Mouse (Mus musculus): ENCODE measurements at regions not wholly inside any gene's neighbourhood (a gene's known extent, or its start where the extent isn't known, plus 50 kb on each side); places are given as distances from the start of the nearest gene placed in this dataset.
"Not testable (repeated sequence)": the region's sequence is repeated elsewhere in the genome, so short reads cannot be mapped to it uniquely, and the experiment has no call there.

DNA sequence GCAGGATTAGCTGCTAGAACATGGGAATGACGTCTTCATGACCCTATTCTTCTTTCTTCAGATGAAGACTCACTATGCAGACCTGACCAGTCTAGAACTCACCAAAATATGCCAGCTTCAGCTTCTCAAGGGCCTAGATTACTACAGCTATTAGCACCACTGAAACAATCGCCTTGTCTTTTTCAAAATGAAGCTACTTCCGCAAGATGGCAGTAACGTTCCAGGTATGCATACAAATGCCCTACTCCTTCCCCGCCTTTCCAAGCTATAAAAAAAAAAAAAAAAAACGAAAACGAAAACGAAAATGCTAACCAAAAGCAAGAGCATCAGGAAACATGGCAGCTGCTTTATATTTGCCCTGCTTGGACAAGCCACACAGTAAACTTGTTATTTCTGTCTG is 192.6 kb upstream of the Olfr1324 start:
- TF ChIP-seq GATA1 (IDR thresholded peaks at IDR 0.05; ENCODE audit: borderline replicate concordance, low read length): no peak
- TF ChIP-seq FLI1 (IDR thresholded peaks at IDR 0.05; ENCODE audit: low read length): no peak
- Histone ChIP-seq H3K36me3 (replicated peaks; ENCODE audit: low read length) (peaks cover 33% of the 10 kb centered on the region), H3K9me3 (no peaks in the 10 kb centered on the region), H3K27me3 (replicated peaks) (no peaks in the 10 kb centered on the region), H3K4me3 (replicated peaks) (no peak overlapping the region), H3K4me1 (peaks cover 39% of the 10 kb centered on the region)

DNA sequence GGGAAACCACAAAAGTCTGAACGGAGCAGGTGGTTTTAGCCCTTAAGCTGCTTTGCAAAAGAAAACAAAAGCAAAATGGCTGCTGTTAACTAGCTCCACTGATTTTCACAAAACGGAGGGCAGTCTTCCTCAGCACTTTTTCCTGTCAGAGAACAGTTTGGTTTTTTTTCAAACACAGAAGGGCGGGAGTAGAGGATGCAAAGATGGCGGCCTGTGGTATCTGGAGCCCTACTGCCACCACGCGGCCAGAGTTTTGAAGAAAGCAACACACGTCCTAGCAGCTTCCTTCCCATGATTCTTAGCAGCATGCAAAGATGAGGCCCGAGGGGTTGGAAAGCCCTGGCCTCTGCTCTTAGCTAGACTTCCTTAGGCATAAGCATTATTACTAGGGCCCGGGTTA is 191.6 kb upstream of the Olfr1324 start:
- no peak for TF ChIP-seq FLI1 (IDR thresholded peaks at IDR 0.05; ENCODE audit: low read length)
- TF ChIP-seq GATA1 (IDR thresholded peaks at IDR 0.05; ENCODE audit: borderline replicate concordance, low read length): no peak
- H3K4me1 ChIP-seq: peaks cover 45% of the 10 kb centered on the region
- H3K4me3 ChIP-seq (replicated peaks): peak overlapping the region; percentile 64
- H3K36me3 ChIP-seq (replicated peaks; ENCODE audit: low read length): peaks cover 24% of the 10 kb centered on the region
- no peaks in the 10 kb centered on the region for H3K9me3 ChIP-seq
- H3K27me3 ChIP-seq (replicated peaks): no peaks in the 10 kb centered on the region

DNA sequence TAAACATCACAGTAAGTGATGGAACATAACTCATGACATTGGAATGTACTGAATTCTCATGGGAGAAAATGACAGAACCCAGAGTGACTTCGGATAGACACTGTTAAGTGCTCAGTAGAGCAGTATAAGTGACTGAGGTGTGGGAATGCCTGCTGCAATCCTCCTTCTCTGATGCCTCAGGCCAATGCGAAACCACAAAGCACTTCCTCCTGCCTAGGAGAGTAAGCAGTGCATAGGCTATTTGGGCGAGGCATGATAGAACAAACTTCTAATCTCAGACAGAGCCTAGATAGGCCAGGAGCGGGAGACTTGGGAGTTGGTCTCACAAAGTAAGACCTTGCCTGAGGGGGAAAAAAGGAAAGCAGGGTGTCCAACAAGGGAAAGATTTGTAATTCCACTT is 190.6 kb upstream of the Olfr1324 start:
- TF ChIP-seq GATA1 (IDR thresholded peaks at IDR 0.05; ENCODE audit: borderline replicate concordance, low read length): no peak
- TF ChIP-seq FLI1 (IDR thresholded peaks at IDR 0.05; ENCODE audit: low read length): no peak
- H3K27me3 ChIP-seq (replicated peaks): no peaks in the 10 kb centered on the region
- no peak overlapping the region for H3K4me3 ChIP-seq (replicated peaks)

DNA sequence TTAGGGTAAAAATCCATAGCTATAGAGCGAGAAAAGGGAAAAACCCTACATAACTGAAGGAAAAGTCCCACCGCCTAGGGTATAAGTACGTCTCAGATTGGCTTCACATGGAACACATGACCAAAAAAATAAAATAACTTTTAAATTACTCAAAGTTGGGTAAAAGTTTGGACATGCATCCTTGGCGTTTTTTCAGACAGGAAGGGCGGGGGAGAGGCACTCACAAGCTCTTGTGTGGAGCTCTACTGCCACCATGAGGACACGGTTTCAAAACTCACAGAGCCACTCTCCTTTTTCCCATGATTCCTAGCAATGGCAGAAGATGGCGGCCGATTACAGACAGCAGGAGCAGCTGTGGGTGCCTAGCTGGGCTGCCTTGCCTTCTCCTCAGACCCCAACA is 188.6 kb upstream of the Olfr1324 start:
- not testable (repeated sequence) for H3K27me3 ChIP-seq (replicated peaks); H3K4me3 ChIP-seq (replicated peaks); H3K9me3 ChIP-seq
- Histone ChIP-seq H3K4me1 (peaks cover 69% of the 10 kb centered on the region), H3K36me3 (replicated peaks; ENCODE audit: low read length) (peaks cover 17% of the 10 kb centered on the region)

More for the DNA sequence above, 190.6 kb upstream of the Olfr1324 start:
- peaks cover 21% of the 10 kb centered on the region for H3K36me3 ChIP-seq (replicated peaks; ENCODE audit: low read length)
- no peaks in the 10 kb centered on the region for H3K9me3 ChIP-seq
- H3K4me1 ChIP-seq: peaks cover 50% of the 10 kb centered on the region

DNA sequence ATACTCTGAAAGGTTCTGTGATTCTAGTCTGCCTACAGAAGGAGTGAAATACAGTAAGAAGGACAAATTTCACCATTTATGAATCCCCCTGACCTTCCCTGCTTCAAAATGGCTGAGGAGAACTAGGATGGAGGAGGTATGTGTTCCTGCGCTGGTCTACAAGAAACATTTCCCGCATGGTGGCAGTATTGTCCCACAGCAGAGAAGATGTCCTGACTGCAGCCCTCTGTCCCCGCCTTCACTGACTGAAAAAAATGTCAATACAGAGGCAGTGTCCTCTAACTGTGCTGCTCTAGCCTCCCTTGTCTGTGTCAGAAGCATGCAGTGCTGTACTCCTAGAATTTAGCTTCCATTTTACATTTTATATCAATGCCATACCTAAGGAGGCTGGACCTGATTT is 186.6 kb upstream of the Olfr1324 start:
- H3K4me3 ChIP-seq (replicated peaks): peak overlapping the region; percentile 89
- H3K9me3 ChIP-seq; H3K27me3 ChIP-seq (replicated peaks): not testable (repeated sequence)
- peaks cover 13% of the 10 kb centered on the region for H3K36me3 ChIP-seq (replicated peaks; ENCODE audit: low read length)
- peaks cover 71% of the 10 kb centered on the region for H3K4me1 ChIP-seq

DNA sequence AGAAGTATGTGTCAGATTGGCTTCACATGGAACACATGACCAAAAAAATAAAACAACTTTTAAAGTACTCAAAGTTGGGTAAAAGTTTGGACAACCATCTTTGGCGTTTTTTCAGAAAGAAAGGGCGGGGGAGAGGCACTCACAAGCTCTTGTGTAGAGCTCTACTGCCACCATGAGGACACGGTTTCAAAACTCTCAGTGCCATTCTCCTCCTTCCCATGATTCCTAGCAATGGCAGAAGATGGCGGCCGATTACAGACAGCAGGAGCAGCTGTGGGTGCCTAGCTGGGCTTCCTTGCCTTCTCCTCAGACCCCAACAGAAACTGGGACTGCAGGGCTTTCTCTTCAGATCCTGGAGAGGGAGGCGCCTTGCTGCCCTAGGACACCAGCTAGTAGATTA is 186.1 kb upstream of the Olfr1324 start:
- peaks cover 72% of the 10 kb centered on the region for H3K4me1 ChIP-seq
- H3K4me3 ChIP-seq (replicated peaks): peak overlapping the region; percentile 89
- not testable (repeated sequence) for H3K27me3 ChIP-seq (replicated peaks); H3K9me3 ChIP-seq
- H3K36me3 ChIP-seq (replicated peaks; ENCODE audit: low read length): peaks cover 16% of the 10 kb centered on the region

DNA sequence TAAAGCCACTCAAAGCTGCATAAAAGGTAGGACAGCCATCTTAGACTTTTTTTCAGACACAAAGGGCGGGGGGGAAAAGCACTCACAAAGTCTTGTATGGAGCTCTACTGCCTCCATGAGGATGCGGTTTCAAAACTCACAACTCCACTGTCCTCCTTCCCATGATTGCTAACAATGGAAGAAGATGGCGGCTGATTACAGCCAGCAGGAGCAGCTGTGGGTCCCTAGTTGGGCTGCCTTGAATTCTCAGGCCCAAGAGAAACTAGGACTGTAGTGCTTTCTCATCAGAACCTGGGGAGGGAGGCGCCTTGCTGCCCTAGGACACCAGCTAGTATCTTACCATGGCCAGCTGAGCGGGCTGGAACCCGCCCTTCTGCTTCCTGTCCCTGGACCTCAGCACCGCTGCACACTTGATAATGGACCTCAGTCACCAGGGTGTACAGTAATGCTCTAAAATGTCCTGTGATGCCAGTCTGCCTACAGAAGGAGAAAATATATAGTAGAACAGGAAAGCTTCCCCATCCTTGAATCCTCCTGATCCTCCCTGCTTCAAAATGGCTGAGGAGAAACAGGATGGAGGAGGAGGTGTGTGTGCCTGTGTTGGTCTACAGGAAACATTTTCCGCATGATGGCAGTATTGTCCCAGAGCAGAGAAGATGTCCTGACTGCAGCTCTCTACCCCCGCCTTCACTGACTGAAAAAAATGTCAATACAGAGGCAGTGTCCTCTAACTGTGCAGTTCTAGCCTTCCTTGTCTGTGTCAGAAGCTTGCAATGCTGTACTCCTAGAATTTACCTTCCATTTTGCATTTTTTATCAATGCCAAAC is 183.7 kb upstream of the Olfr1324 start:
- TF ChIP-seq GATA1 (IDR thresholded peaks at IDR 0.05; ENCODE audit: borderline replicate concordance, low read length) (no peak), FLI1 (IDR thresholded peaks at IDR 0.05; ENCODE audit: low read length) (no peak)
- Histone ChIP-seq H3K9me3 (no peaks in the 10 kb centered on the region), H3K36me3 (replicated peaks; ENCODE audit: low read length) (peaks cover 10% of the 10 kb centered on the region), H3K4me3 (replicated peaks) (peak overlapping the region; percentile 90), H3K27me3 (replicated peaks) (no peaks in the 10 kb centered on the region), H3K4me1 (peaks cover 69% of the 10 kb centered on the region)

DNA sequence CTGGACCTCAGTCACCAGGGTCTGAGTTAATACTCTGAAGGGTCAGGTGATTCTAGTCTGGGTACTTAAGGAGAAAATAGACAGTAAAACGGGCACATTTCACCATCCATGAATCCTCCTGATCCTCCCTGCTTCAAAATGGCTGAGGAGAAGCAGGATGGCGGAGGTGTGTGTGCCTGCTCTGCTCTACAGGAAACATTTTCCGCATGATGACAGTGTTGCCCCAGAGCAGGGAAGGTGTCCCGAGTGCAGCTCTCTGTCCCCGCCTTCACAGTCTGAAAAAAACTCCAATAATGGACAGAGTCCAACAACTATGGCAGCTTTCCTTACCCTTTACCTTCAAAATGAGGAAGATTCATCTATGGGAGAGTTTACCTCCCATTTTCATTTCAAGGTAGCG is 179.8 kb upstream of the Olfr1324 start:
- not testable (repeated sequence) for H3K4me3 ChIP-seq (replicated peaks); H3K9me3 ChIP-seq; H3K27me3 ChIP-seq (replicated peaks); H3K36me3 ChIP-seq (replicated peaks; ENCODE audit: low read length)
- H3K4me1 ChIP-seq: peaks cover 69% of the 10 kb centered on the region

DNA sequence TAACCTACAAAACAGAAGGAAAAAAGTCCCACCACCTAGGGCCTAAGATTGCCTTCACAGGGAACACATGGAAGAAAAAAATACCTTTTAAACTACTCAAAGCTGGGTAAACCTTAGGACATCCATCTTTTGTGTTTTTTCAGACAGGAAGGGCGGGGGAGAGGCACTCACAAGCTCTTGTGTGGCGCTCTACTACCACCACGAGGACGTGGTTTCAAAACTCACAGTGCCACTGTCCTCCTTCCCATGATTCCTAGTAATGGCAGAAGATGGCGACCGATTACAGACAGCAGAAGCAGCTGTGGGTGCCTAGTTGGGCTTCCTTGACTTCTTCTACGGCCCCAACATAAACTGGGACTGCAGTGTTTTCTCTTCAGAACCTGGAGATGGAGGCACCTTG is 179.3 kb upstream of the Olfr1324 start:
- Histone ChIP-seq H3K4me3 (replicated peaks) (peak overlapping the region; percentile 53), H3K4me1 (peaks cover 69% of the 10 kb centered on the region), H3K27me3 (replicated peaks) (no peaks in the 10 kb centered on the region), H3K36me3 (replicated peaks; ENCODE audit: low read length) (peaks cover 10% of the 10 kb centered on the region), H3K9me3 (no peaks in the 10 kb centered on the region)
- TF ChIP-seq FLI1 (IDR thresholded peaks at IDR 0.05; ENCODE audit: low read length): no peak

DNA sequence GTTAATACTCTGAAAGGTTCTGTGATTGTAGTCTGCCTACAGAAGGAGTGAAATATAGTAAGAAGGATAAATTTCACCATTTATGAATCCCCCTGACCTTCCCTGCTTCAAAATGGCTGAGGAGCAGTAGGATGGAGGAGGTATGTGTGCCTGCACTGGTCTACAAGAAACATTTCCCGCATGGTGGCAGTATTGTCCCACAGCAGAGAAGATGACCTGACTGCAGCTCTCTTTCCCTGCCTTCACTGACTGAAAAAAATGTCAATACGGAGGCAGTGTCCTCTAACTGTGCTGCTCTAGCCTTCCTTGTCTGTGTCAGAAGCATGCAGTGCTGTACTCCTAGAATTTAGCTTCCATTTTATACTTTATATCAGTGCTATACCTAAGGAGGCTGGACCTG is 177.2 kb upstream of the Olfr1324 start:
- H3K27me3 ChIP-seq (replicated peaks): not testable (repeated sequence)
- Histone ChIP-seq H3K4me1 (peaks cover 63% of the 10 kb centered on the region), H3K4me3 (replicated peaks) (peak overlapping the region; percentile 85)

DNA sequence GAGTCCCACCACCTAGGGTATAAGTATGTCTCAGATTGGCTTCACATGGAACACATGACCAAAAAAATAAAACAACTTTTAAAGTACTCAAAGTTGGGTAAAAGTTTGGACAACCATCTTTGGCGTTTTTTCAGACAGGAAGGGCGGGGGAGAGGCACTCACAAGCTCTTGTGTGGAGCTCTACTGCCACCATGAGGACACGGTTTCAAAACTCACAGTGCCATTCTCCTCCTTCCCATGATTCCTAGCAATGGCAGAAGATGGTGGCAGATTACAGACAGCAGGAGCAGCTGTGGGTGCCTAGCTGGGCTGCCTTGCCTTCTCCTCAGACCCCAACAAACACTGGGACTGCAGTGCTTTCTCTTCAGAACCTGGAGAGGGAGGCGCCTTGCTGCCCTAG is 176.7 kb upstream of the Olfr1324 start:
- Histone ChIP-seq H3K4me1 (peaks cover 68% of the 10 kb centered on the region), H3K4me3 (replicated peaks) (peak overlapping the region; percentile 85)
- H3K9me3 ChIP-seq; H3K27me3 ChIP-seq (replicated peaks); H3K36me3 ChIP-seq (replicated peaks; ENCODE audit: low read length): not testable (repeated sequence)

More for the DNA sequence above, 177.2 kb upstream of the Olfr1324 start:
- H3K9me3 ChIP-seq; H3K36me3 ChIP-seq (replicated peaks; ENCODE audit: low read length): not testable (repeated sequence)

DNA sequence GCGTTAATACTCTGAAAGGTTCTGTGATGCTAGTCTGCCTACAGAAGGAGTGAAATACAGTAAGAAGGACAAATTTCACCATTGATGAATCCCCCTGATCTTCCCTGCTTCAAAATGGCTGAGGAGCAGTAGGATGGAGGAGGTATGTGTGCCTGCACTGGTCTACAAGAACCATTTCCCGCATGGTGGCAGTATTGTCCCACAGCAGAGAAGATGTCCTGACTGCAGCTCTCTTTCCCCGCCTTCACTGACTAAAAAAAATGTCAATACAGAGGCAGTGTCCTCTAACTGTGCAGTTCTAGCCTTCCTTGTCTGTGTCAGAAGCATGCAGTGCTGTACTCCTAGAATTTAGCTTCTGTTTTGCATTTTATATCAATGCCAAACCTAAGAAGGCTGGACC is 174.6 kb upstream of the Olfr1324 start:
- H3K27me3 ChIP-seq (replicated peaks); H3K36me3 ChIP-seq (replicated peaks; ENCODE audit: low read length); H3K9me3 ChIP-seq: not testable (repeated sequence)
- peaks cover 72% of the 10 kb centered on the region for H3K4me1 ChIP-seq
- H3K4me3 ChIP-seq (replicated peaks): peak overlapping the region; percentile 89

DNA sequence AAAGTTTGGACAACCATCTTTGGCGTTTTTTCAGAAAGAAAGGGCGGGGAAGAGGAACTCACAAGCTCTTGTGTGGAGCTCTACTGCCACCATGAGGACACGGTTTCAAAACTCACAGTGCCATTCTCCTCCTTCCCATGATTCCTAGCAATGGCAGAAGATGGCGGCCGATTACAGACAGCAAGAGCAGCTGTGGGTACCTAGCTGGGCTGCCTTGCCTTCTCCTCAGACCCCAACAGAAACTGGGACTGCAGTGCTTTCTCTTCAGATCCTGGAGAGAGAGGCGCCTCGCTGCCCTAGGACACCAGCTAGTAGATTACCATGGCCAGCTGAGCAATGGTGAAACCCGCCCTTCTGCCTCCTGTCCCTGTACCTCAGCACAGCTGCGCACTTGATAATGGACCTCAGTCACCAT is 174.2 kb upstream of the Olfr1324 start:
- peaks cover 72% of the 10 kb centered on the region for H3K4me1 ChIP-seq
- not testable (repeated sequence) for H3K27me3 ChIP-seq (replicated peaks); H3K9me3 ChIP-seq; H3K36me3 ChIP-seq (replicated peaks; ENCODE audit: low read length)
- H3K4me3 ChIP-seq (replicated peaks): peak overlapping the region; percentile 89

DNA sequence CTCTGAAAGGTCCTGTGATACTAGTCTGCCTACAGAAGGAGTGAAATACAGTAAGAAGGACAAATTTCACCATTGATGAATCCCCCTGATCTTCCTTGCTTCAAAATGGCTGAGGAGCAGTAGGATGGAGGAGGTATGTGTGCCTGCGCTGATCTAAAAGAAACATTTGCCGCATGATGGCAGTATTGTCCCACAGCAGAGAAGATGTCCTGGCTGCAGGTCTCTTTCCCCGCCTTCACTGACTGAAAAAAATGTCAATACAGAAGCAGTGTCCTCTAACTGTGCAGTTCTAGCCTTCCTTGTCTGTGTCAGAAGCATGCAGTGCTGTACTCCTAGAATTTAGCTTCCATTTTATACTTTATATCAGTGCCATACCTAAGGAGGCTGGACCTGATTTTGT is 172.0 kb upstream of the Olfr1324 start:
- Histone ChIP-seq H3K4me1 (peaks cover 78% of the 10 kb centered on the region), H3K4me3 (replicated peaks) (peak overlapping the region; percentile 88), H3K36me3 (replicated peaks; ENCODE audit: low read length) (peaks cover 15% of the 10 kb centered on the region)
- H3K27me3 ChIP-seq (replicated peaks); H3K9me3 ChIP-seq: not testable (repeated sequence)
